Mouse (Mus musculus): Measurements from ENCODE around the gene Rbms2. TPM values are rescaled to one million over a fixed set of nuclear protein-coding genes. Genes with fewer than 3 reads are reported as not detected.
"Not testable (repeated sequence)": the region's sequence is repeated elsewhere in the genome, so short reads cannot be mapped to it uniquely, and the experiment has no call there.

Rbms2 gene
- polyA plus RNA-seq, 1 experiment from 2014 or later: 19.5 TPM

DNA sequence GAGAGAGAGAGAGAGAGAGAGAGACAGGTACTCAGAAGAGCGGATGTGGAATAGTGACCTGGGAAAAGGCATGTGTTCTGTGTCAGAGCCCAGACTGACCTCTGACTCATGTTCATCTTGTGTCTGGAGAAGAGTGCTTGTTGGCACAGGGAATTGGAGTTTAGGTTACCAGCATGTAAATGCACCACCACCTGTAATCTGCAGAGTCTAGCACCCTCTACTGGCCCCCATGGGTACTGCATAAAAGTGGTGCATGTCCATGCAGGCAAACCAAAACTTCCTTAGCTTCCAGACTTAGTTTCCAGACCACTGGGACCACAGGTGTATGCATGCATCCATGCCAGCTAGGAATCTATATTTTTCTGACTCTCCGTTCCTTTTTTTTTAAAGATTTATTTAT lies 5.9 kb upstream of the Rbms2 start:
- no peaks in the 10 kb centered on the region for H3K4me1 ChIP-seq (replicated peaks; ENCODE audit: control insufficient read depth, insufficient read depth, low read length)
- no peaks in the 10 kb centered on the region for H3K36me3 ChIP-seq (ENCODE audit: control insufficient read depth, insufficient read depth, low read length)
- H3K27me3 ChIP-seq (ENCODE audit: control insufficient read depth, insufficient read depth, low read length): no peaks in the 10 kb centered on the region
- no peak overlapping the region for H3K27ac ChIP-seq (ENCODE audit: low read depth, low read length)
- WGBS: 54% methylated on average over 2 of the region's 2 CpGs
- no peaks in the 10 kb centered on the region for H3K9me3 ChIP-seq (ENCODE audit: control insufficient read depth, low read length)
- peak; percentile 91 for DNase-seq (ENCODE audit: low spot score)
- no peak overlapping the region for H3K4me3 ChIP-seq (ENCODE audit: low read depth, low read length)
- ATAC-seq (ENCODE audit: low FRiP score): peak; percentile 45; the same call in 1 of the 2 replicates
- H3K9ac ChIP-seq (ENCODE audit: low read depth, low read length): no peak overlapping the region
- H3K4me2 ChIP-seq (replicated peaks; ENCODE audit: low read depth, low read length): no peak overlapping the region

DNA sequence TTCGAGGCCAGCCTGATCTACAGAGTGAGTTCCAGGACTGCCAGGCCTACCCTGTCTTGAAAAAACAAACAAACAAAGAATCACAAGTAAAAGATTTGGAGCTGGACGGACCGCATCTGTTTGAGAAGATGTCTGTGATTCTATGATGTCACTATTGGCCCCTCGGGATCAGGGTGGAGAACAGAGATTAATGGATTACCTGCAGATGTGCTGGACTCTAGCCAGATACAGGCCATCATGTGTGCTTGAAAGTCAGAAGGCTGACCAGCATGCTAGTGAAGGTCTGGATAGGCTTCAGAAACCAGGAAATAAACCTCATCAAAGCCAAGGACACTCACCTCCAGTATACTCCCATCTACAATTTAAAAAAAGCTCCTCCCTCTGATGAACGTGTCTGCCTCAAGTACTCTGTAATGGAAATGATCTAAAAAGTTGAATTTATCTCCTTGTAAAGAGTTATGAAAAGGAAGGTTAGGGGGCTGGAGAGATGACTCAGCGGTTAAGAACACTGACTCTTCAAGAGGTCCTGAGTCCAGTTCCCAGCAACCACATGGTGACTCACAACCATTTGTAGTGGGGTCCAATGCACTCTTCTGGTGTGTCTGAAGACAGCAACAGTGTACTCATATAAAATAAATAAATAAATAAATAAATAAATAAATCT lies 5.3 kb upstream of the Rbms2 start:
- DNase-seq (ENCODE audit: low spot score) (no peak), ATAC-seq (ENCODE audit: low FRiP score) (peak; percentile 22; the same call in 1 of the 2 replicates)
- Histone ChIP-seq H3K27me3 (ENCODE audit: control insufficient read depth, insufficient read depth, low read length) (no peaks in the 10 kb centered on the region), H3K27ac (ENCODE audit: low read depth, low read length) (no peak overlapping the region), H3K4me3 (ENCODE audit: low read depth, low read length) (no peak overlapping the region), H3K9ac (ENCODE audit: low read depth, low read length) (no peak overlapping the region), H3K4me2 (replicated peaks; ENCODE audit: low read depth, low read length) (no peak overlapping the region), H3K36me3 (ENCODE audit: control insufficient read depth, insufficient read depth, low read length) (no peaks in the 10 kb centered on the region), H3K9me3 (ENCODE audit: control insufficient read depth, low read length) (no peaks in the 10 kb centered on the region), H3K4me1 (replicated peaks; ENCODE audit: control insufficient read depth, insufficient read depth, low read length) (no peaks in the 10 kb centered on the region)
- WGBS: 81% methylated on average over 6 of the region's 6 CpGs

DNA sequence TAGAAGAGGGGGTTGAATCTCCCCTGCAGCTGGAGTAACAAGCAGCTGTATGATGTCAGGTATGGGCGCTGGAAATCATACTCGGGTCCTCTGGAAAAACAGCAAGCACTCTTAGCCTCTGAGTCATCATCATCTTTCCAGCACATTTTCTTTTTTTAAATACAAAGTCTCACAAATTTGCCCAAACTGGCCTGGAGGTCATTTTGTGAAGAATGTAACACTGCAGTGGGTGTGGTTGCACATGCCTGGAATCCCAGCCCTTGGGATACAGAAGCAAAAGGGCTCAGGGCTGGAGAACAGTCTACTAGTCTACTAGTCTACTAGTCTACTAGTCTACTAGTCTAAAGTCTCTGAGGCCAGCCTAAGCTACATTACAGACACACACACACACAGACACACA lies 4.2 kb upstream of the Rbms2 start:
- no peak overlapping the region for H3K4me2 ChIP-seq (replicated peaks; ENCODE audit: low read depth, low read length)
- H3K27ac ChIP-seq (ENCODE audit: low read depth, low read length): no peak overlapping the region
- H3K27me3 ChIP-seq (ENCODE audit: control insufficient read depth, insufficient read depth, low read length): no peaks in the 10 kb centered on the region
- H3K9me3 ChIP-seq (ENCODE audit: control insufficient read depth, low read length): no peaks in the 10 kb centered on the region
- ATAC-seq (ENCODE audit: low FRiP score) (no peak), DNase-seq (ENCODE audit: low spot score) (no peak)
- H3K36me3 ChIP-seq (ENCODE audit: control insufficient read depth, insufficient read depth, low read length): no peaks in the 10 kb centered on the region
- H3K4me1 ChIP-seq (replicated peaks; ENCODE audit: control insufficient read depth, insufficient read depth, low read length): no peaks in the 10 kb centered on the region
- 95% methylated on average over 2 of the region's 2 CpGs for WGBS
- H3K9ac ChIP-seq (ENCODE audit: low read depth, low read length): no peak overlapping the region
- no peak overlapping the region for H3K4me3 ChIP-seq (ENCODE audit: low read depth, low read length)

DNA sequence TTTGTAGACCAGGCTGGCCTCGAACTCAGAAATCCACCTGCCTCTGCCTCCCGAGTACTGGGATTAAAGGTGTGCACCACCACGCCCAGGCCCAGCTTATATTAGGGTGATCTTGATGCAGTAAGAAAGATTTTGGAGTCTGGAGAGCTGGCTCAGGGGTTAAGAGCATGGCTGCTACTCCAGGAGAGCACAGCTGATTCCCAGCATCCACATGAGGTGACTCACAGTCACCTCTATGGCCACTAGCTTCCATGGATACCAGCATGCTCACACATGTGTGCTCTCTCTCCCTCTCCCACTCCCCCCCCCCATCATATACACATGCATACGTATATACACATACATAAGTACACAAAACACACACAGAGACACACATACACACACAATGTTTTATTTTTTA lies 2.8 kb downstream of the Rbms2 start:
- 81% methylated on average over 4 of the region's 4 CpGs for WGBS
- ATAC-seq (ENCODE audit: low FRiP score): no peak
- no peak for DNase-seq (ENCODE audit: low spot score)

DNA sequence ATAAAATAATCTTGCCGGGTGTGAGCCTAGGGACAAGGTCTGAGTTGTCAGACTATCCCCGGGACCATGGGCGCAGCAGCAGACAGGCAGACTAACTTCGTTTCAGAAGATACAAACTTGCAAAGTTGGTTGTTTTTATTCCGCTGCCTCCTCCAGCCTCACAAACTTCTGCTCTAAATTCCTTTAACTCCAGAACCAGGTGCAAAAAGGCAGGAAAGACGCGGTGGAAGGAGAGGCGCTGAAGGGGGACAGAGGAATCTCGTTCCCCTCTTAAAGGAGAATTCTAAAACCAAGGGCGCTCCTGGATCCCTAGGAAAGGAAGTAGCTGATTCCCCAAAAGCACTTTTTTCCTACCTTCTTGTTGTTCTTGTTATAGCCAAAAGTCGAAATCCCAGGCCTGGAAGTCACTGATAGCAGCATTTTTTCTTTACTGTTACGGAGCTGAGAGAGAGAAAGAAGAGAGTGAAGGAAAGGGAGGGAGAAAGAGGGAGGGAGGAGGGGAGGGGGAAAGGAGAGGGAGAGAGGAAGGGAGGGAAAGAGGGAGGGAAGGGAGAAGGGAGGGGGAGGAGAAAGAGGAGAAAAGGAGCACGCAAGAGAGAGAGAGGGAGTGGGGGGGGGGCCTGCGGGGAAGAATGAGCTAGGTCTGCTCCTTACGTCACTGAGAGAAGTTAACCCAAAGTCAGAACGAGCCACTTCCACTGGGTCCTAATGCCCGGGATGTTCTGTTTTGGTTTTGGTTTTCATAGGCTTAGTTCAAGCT lies 3.9 kb downstream of the Rbms2 start:
- Histone ChIP-seq H3K36me3 (ENCODE audit: control insufficient read depth, insufficient read depth, low read length) (no peaks in the 10 kb centered on the region), H3K9me3 (ENCODE audit: control insufficient read depth, low read length) (no peaks in the 10 kb centered on the region), H3K4me2 (replicated peaks; ENCODE audit: low read depth, low read length) (peak overlapping the region; percentile 65), H3K9ac (ENCODE audit: low read depth, low read length) (peak overlapping the region; percentile 69), H3K27me3 (ENCODE audit: control insufficient read depth, insufficient read depth, low read length) (no peaks in the 10 kb centered on the region), H3K4me1 (replicated peaks; ENCODE audit: control insufficient read depth, insufficient read depth, low read length) (no peaks in the 10 kb centered on the region; the same call in 1 of the 2 replicates), H3K27ac (ENCODE audit: low read depth, low read length) (peak overlapping the region; percentile 51; the same call in 1 of the 2 replicates), H3K4me3 (ENCODE audit: low read depth, low read length) (peak overlapping the region; percentile 54)
- ATAC-seq (ENCODE audit: low FRiP score): peak; percentile 84
- 2% methylated on average over 17 of the region's 17 CpGs for WGBS
- DNase-seq (ENCODE audit: low spot score): peak; percentile 83

More for the DNA sequence above, 2.8 kb downstream of the Rbms2 start:
- Histone ChIP-seq H3K4me2 (replicated peaks; ENCODE audit: low read depth, low read length) (no peak overlapping the region), H3K9ac (ENCODE audit: low read depth, low read length) (no peak overlapping the region), H3K27me3 (ENCODE audit: control insufficient read depth, insufficient read depth, low read length) (no peaks in the 10 kb centered on the region), H3K4me1 (replicated peaks; ENCODE audit: control insufficient read depth, insufficient read depth, low read length) (no peaks in the 10 kb centered on the region; the same call in 1 of the 2 replicates), H3K4me3 (ENCODE audit: low read depth, low read length) (no peak overlapping the region), H3K27ac (ENCODE audit: low read depth, low read length) (no peak overlapping the region), H3K9me3 (ENCODE audit: control insufficient read depth, low read length) (no peaks in the 10 kb centered on the region), H3K36me3 (ENCODE audit: control insufficient read depth, insufficient read depth, low read length) (no peaks in the 10 kb centered on the region)

DNA sequence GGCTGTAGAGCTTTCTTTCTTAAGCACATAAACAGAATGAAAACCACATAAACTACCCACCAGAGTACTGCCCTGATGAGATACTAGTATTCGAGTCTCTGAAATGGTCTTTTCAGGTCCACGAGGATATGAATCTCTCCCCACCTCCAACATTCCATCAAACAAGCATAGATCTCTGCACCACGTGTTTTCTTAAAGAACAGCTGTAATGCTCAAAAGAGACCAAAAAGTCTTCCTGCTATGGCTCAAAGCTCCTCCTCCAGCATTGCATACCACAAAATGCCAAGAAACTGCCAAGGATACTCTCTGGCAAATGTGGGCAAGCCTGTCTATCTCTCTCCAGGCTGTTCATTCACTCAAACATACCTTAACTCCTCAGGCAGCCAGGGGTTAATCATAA lies 4.8 kb downstream of the Rbms2 start:
- no peaks in the 10 kb centered on the region for H3K9me3 ChIP-seq (ENCODE audit: control insufficient read depth, low read length)
- H3K4me2 ChIP-seq (replicated peaks; ENCODE audit: low read depth, low read length): peak overlapping the region; percentile 65
- WGBS: 23% methylated on average over 3 of the region's 3 CpGs
- DNase-seq (ENCODE audit: low spot score) (peak; percentile 26), ATAC-seq (ENCODE audit: low FRiP score) (no peak)
- no peaks in the 10 kb centered on the region; the same call in 1 of the 2 replicates for H3K4me1 ChIP-seq (replicated peaks; ENCODE audit: control insufficient read depth, insufficient read depth, low read length)
- peak overlapping the region; percentile 69; the same call in 1 of the 2 replicates for H3K9ac ChIP-seq (ENCODE audit: low read depth, low read length)
- H3K4me3 ChIP-seq (ENCODE audit: low read depth, low read length): peak overlapping the region; percentile 54
- no peaks in the 10 kb centered on the region for H3K36me3 ChIP-seq (ENCODE audit: control insufficient read depth, insufficient read depth, low read length)
- H3K27me3 ChIP-seq (ENCODE audit: control insufficient read depth, insufficient read depth, low read length): no peaks in the 10 kb centered on the region
- no peak overlapping the region for H3K27ac ChIP-seq (ENCODE audit: low read depth, low read length)

DNA sequence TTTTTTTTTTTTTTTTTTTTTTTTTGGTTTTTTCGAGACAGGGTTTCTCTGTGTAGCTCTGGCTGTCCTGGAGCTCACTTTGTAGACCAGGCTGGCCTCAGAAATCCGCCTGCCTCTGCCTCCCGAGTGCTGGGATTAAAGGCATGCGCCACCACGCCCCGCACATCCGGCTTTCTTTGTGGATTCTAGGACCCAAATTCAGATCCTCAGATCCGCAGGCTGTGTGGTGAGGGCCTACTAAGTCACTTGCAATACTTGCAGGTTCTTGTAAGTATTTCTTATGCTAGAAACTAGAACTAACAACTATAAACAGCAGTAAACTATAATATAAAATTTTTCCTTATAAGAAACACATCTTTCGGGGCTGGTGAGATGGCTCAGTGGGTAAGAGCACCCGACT lies 8.7 kb downstream of the Rbms2 start:
- not testable (repeated sequence) for H3K9me3 ChIP-seq (ENCODE audit: control insufficient read depth, low read length); H3K4me1 ChIP-seq (replicated peaks; ENCODE audit: control insufficient read depth, insufficient read depth, low read length); H3K36me3 ChIP-seq (ENCODE audit: control insufficient read depth, insufficient read depth, low read length); H3K27ac ChIP-seq (ENCODE audit: low read depth, low read length); DNase-seq (ENCODE audit: low spot score); H3K4me3 ChIP-seq (ENCODE audit: low read depth, low read length); H3K4me2 ChIP-seq (replicated peaks; ENCODE audit: low read depth, low read length); ATAC-seq (ENCODE audit: low FRiP score); H3K9ac ChIP-seq (ENCODE audit: low read depth, low read length); H3K27me3 ChIP-seq (ENCODE audit: control insufficient read depth, insufficient read depth, low read length)
- WGBS: 95% methylated on average over 9 of the region's 10 CpGs

DNA sequence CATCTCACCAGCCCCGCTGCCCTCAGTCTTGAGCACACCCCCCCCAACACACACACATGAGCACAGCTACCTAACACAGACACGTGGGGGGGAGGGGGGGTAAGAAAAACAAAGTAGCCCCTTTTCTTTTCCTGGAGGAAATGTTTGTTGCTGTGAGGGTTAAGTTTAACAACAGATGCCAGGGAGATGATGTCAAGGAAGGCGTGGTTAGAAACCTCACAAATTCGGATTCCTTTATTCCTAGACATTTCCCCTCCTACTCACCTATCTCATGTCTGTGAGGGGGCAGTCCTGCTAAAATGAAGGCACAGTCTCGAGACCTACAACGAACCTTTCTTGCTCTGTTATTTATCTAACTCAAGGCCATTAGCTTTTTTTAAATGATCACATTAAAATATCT lies 13.0 kb downstream of the Rbms2 start:
- Histone ChIP-seq H3K4me2 (replicated peaks; ENCODE audit: low read depth, low read length) (no peak overlapping the region), H3K9me3 (ENCODE audit: control insufficient read depth, low read length) (no peaks in the 10 kb centered on the region), H3K27me3 (ENCODE audit: control insufficient read depth, insufficient read depth, low read length) (no peaks in the 10 kb centered on the region), H3K36me3 (ENCODE audit: control insufficient read depth, insufficient read depth, low read length) (no peaks in the 10 kb centered on the region), H3K4me1 (replicated peaks; ENCODE audit: control insufficient read depth, insufficient read depth, low read length) (no peaks in the 10 kb centered on the region), H3K9ac (ENCODE audit: low read depth, low read length) (no peak overlapping the region), H3K4me3 (ENCODE audit: low read depth, low read length) (no peak overlapping the region), H3K27ac (ENCODE audit: low read depth, low read length) (no peak overlapping the region)
- DNase-seq (ENCODE audit: low spot score) (no peak), ATAC-seq (ENCODE audit: low FRiP score) (no peak)
- WGBS: 64% methylated on average over 6 of the region's 6 CpGs

DNA sequence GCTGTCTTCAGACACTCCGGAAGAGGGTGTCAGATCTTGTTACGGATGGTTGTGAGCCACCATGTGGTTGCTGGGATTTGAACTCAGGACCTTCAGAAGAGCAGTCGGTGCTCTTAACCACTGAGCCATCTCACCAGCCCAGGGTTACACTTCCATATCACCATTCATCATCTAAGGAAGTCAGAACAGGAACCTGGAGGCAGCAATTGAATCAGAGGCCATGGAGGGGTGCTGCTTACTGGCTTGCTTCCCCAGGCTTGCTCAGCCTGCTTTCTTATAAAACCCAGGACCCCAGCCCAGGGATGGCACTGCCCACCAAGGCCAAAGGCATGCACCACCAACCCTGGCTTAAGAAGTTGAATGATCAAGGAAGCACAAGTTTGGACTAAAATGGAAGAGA lies 14.4 kb downstream of the Rbms2 start:
- H3K9ac ChIP-seq (ENCODE audit: low read depth, low read length); H3K4me1 ChIP-seq (replicated peaks; ENCODE audit: control insufficient read depth, insufficient read depth, low read length); DNase-seq (ENCODE audit: low spot score); H3K27me3 ChIP-seq (ENCODE audit: control insufficient read depth, insufficient read depth, low read length); ATAC-seq (ENCODE audit: low FRiP score); H3K27ac ChIP-seq (ENCODE audit: low read depth, low read length); H3K4me2 ChIP-seq (replicated peaks; ENCODE audit: low read depth, low read length); H3K9me3 ChIP-seq (ENCODE audit: control insufficient read depth, low read length); H3K4me3 ChIP-seq (ENCODE audit: low read depth, low read length); H3K36me3 ChIP-seq (ENCODE audit: control insufficient read depth, insufficient read depth, low read length): not testable (repeated sequence)
- 100% methylated on average over 1 of the region's 3 CpGs for WGBS

All from hindbrain, embryonic 11.5 days (tissue).